Mouse (Mus musculus) intestine, postnatal 0 days (tissue): ENCODE results near the gene Iqcn. TPM values are rescaled to one million over a fixed set of nuclear protein-coding genes. Genes with fewer than 3 reads are reported as not detected.
A peak's percentile ranks its signal among the peaks of the same experiment; 100 is the strongest.

Source experiments
- ATAC-seq: fragments of 200-750 bp; cut with Nextera tagmentation; 2 replicates; pipeline ENCODE4 v1.8.0; 2017; ENCODE audit warnings: mild to moderate bottlenecking, moderate TSS enrichment, moderate library complexity
- H3K27ac ChIP-seq: fragments of 300-500 bp; sonication (generic); 2 replicates; pipeline ENCODE4 v1.5.1; 2014; ENCODE audit warnings: mild to moderate bottlenecking, low read depth, low read length, moderate library complexity
- H3K27me3 ChIP-seq: fragments of 300-500 bp; sonication (generic); replicated peaks from 2 replicates; pipeline ENCODE4 v1.6.1; 2014; ENCODE audit warnings: low read length, mixed read lengths; ENCODE audit not compliant: control insufficient read depth, insufficient read depth
- H3K36me3 ChIP-seq: fragments of 300-500 bp; sonication (generic); 2 replicates; pipeline ENCODE4 v1.6.1; 2014; ENCODE audit warnings: mild to moderate bottlenecking, moderate library complexity; ENCODE audit not compliant: control insufficient read depth, insufficient read depth
- H3K4me1 ChIP-seq: fragments of 300-500 bp; sonication (generic); replicated peaks from 2 replicates; pipeline ENCODE4 v1.6.1; 2014; ENCODE audit warnings: antibody characterized with exemption, low read length, mixed read lengths; ENCODE audit not compliant: control insufficient read depth, insufficient read depth
- H3K4me2 ChIP-seq: fragments of 300-500 bp; sonication (generic); replicated peaks from 2 replicates; pipeline ENCODE4 v1.6.1; 2014; ENCODE audit warnings: low read depth, mild to moderate bottlenecking, moderate library complexity
- H3K4me3 ChIP-seq: fragments of 300-500 bp; sonication (generic); 2 replicates; pipeline ENCODE4 v1.5.1; 2014; ENCODE audit warnings: low read depth, low read length
- H3K9ac ChIP-seq: fragments of 300-500 bp; sonication (generic); 2 replicates; pipeline ENCODE4 v1.6.1; 2014; ENCODE audit warnings: mild to moderate bottlenecking, low read depth, low read length
- H3K9me3 ChIP-seq: fragments of 300-500 bp; sonication (generic); 2 replicates; pipeline ENCODE4 v1.6.1; 2016; ENCODE audit warnings: mixed run types; ENCODE audit not compliant: control insufficient read depth
- CTCF ChIP-seq: sonication (generic); IDR thresholded peaks from 2 replicates; pipeline ENCODE4 v1.5.1; 2016; ENCODE audit warnings: low read depth, mild to moderate bottlenecking, control low read depth, antibody characterized with exemption, moderate library complexity
- WGBS: fragments of 180-500 bp; shearing (Covaris S2); extraction: QIAGEN DNeasy Blood & Tissue Kit; methylation state at CpG from one replicate; pipeline ENCODE4 v1.1.7; 2014; 5-methylcytosine and 5-hydroxymethylcytosine counted together
- polyA plus RNA-seq: library from polyadenylated mRNA; unstranded; fragments of >200 nt; fragmentation: Nextera tagmentation; extraction: Ambion mirVana; gene quantifications from 2 replicates; pipeline ENCODE4 v1.2.1, GENCODE M21; 2015

The Iqcn gene
- polyA plus RNA-seq, 1 experiment from 2014 or later: not detected

DNA sequence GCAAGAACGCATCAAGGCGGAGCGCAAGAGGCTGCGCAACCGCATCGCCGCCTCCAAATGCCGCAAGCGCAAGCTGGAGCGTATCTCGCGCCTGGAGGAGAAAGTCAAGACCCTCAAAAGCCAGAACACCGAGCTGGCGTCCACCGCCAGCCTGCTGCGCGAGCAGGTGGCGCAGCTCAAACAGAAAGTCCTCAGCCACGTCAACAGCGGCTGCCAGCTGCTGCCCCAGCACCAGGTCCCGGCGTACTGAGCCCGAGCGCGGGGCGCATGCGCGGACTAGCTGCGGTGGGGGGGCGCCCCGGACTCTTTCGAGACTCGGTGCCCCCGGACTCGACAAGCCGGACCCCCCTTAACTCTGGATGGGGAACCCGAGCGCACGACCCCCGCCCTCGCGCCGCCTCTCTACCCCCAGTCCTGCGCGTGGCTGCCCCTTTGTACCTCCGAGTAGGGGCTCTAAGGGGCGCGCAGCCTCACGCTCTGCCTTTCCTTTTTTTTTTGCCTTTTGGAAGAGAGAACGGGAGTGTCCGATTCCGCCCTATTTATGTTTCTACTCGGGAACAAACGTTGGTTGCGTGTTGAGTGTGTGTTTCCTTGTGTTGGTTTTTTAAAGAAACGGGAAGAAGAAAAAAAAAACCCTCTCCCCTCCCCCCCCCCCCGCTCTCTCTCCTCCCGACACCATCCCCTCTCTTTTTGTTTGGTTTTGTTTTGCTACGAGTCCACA lies 3.3 kb upstream of the Iqcn start:
- Histone ChIP-seq H3K4me3 (peak overlapping the region; percentile 63), H3K27me3 (no peaks in the 10 kb centered on the region), H3K9me3 (no peaks in the 10 kb centered on the region), H3K4me1 (peaks cover 20% of the 10 kb centered on the region), H3K27ac (peak overlapping the region; percentile 97), H3K36me3 (peaks cover 6% of the 10 kb centered on the region), H3K4me2 (peak overlapping the region; percentile 61), H3K9ac (peak overlapping the region; percentile 98)
- ATAC-seq: no peak
- TF ChIP-seq CTCF: no peak
- WGBS: under 1% methylated on average over 58 of the region's 59 CpGs

DNA sequence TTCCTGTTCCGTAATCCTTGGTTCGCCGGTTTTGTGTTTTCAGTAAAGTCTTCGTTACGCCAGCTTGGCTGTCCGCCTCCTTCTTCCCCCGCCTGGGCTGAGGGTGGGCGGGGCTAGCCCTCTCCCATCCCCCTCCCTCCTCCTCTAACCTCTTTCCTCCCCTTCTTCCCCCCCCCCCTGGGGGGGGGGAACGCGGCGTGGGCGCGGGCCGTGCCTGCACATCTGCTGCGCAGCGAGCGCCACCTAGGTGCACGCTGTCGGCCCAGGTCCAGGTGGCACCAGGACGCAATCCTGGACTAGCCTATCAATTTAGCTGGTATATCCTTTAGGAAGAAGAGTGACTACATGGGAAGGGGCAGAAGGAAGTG lies 2.7 kb upstream of the Iqcn start:
- Histone ChIP-seq H3K27me3 (no peaks in the 10 kb centered on the region), H3K4me2 (peak overlapping the region; percentile 61), H3K27ac (peak overlapping the region; percentile 97), H3K9me3 (no peaks in the 10 kb centered on the region), H3K4me3 (peak overlapping the region; percentile 63), H3K9ac (peak overlapping the region; percentile 98), H3K36me3 (peaks cover 6% of the 10 kb centered on the region), H3K4me1 (peaks cover 20% of the 10 kb centered on the region)
- peak; percentile 94 for TF ChIP-seq CTCF
- under 1% methylated on average over 20 of the region's 20 CpGs for WGBS
- ATAC-seq: peak; percentile 18

DNA sequence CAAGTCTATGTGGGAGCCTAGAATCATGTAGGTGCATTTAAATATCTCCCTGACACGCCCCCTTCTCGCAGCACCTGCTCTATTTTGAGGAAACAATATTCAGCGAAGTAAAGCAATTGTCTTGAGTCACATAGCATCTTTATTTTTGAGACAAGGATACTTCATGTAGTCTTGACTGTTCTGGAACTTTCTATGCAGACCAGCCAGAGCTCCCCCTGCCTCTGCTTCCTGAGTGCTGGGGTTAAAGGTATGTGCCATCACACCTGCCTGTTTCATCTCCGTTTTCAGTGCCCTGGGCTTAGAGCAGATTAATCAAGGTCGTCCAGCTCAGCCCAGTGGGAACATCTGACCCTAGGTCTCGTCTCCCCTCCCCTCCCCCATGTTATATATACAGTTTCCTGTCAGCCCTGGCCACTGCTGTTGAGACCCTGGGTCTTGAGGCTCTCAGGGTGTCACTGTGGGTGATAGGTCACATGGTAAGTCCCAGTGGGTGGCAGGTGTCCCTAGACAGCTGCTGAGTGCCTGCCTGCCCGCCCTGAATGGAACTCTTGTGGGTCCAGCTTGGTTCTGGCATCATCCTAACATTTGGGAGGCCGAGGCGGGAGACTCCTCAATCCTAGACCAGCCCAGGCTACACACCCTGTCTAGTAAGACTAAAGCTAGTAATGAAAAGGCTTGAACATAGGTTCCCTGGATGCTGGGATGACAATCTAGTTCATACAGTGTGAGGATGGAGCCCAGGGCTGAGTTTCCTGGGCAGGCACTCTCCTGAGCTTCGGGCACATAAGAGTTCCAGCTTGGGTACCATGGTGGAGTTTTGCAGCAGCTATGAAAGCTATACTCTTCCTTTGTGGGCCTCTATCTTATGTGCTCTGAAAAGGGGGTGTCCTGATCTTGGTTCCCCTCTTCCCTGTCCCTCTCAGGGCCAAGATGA lies 1.9 kb upstream of the Iqcn start:
- Histone ChIP-seq H3K4me1 (peaks cover 15% of the 10 kb centered on the region), H3K27ac (no peak overlapping the region; the same call in 1 of the 2 replicates), H3K27me3 (no peaks in the 10 kb centered on the region), H3K4me2 (peak overlapping the region; percentile 61), H3K4me3 (peak overlapping the region; percentile 63), H3K36me3 (peaks cover 6% of the 10 kb centered on the region), H3K9ac (peak overlapping the region; percentile 43), H3K9me3 (no peaks in the 10 kb centered on the region)
- 46% methylated on average over 10 of the region's 10 CpGs for WGBS
- ATAC-seq: no peak
- TF ChIP-seq CTCF: no peak

DNA sequence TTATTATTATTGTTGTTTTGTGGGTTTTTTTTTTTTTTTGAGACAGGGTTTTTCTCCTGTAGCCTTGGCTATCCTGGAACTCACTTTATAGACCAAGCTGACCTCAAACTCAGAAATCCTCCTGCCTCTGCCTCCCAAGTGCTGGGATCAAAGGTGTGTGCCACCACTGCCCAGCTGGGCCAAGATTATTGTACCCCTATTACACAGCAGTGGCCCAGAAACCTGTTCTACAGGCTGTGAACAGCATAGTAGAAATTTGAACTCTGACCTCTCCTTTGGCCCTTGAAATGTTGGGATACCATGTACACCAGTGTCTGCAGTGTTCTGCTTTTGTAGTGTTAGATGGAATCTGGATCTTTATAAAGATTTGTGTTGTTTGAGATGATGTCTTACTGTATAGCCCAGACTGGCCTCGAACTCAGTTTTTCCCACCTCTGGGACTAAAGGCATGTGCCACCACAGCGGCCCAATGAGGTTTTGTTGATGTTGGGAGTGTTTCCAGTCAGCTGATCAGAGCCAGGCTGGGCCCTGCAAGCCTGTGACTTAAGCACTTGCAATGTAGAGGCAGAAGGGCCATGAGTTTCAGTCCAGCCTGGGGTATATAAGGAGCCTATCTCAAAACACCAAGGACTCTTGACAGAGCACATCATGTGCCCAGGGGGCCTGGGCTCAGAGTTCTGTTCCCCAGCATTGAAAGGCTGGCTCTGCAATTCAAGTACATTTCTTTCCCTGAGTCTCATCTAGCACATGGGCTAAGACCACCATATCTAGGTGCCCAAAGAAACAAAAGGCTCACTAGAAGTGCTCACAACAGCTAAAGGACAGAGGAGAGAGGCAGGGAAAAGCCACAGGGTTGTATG lies 1.0 kb upstream of the Iqcn start:
- Histone ChIP-seq H3K27ac (no peak overlapping the region), H3K36me3 (peaks cover 6% of the 10 kb centered on the region), H3K9ac (no peak overlapping the region), H3K4me2 (peak overlapping the region; percentile 61; the same call in 1 of the 2 replicates), H3K4me3 (no peak overlapping the region), H3K9me3 (no peaks in the 10 kb centered on the region), H3K27me3 (no peaks in the 10 kb centered on the region), H3K4me1 (peaks cover 11% of the 10 kb centered on the region)
- TF ChIP-seq CTCF: no peak
- ATAC-seq: no peak
- WGBS: 67% methylated on average over 2 of the region's 2 CpGs

DNA sequence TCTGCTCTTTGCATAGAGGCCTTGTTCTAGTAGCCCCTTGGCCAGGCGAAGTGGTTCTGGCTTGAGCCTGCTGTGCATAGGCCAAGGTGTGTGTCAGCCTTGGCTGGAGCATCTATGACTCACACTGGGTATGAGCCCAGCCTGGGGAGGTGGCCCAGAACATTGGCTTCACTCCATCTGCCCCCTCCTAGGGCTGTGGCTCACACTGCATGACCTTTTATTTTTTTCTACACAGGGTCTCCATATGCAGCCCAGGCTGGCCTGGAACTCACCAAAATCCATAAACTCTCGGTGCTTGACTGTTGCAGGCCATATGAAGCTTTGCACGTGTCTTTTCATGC lies 445 bp upstream of the Iqcn start:
- no peaks in the 10 kb centered on the region for H3K27me3 ChIP-seq
- H3K9ac ChIP-seq: no peak overlapping the region
- peaks cover 6% of the 10 kb centered on the region for H3K36me3 ChIP-seq
- peaks cover 8% of the 10 kb centered on the region for H3K4me1 ChIP-seq
- no peak for TF ChIP-seq CTCF
- no peak overlapping the region for H3K4me2 ChIP-seq
- no peak overlapping the region for H3K4me3 ChIP-seq
- no peaks in the 10 kb centered on the region for H3K9me3 ChIP-seq
- no peak overlapping the region for H3K27ac ChIP-seq
- WGBS: 73% methylated on average over 3 of the region's 3 CpGs
- no peak for ATAC-seq
